Mouse (Mus musculus): ENCODE results near the gene Fgf13.
A peak's percentile ranks its signal among the peaks of the same experiment; 100 is the strongest.

Fgf13 gene

GRCm38 (mm10) chrX:59567695-59568431 is at the start of gene Fgf13:
Fgf13 (minus strand) TSS chrX:59568071.
- peak; percentile 1 to 34 for DNase-seq

- DNase-seq: no peak
Measured at GRCm38 (mm10) chrX:59606535-59606934, 38.7 kb upstream of the Fgf13 start.

GRCm38 (mm10) chrX:59589050-59589449 is 21.2 kb upstream of the Fgf13 start:
- peak in 1 of 2 experiments; percentile 22 for DNase-seq

GRCm38 (mm10) chrX:59585508-59586186 is 17.8 kb upstream of the Fgf13 start:
- DNase-seq: no peak

- DNase-seq: no peak
Measured at GRCm38 (mm10) chrX:59584034-59584433, 16.2 kb upstream of the Fgf13 start.

- peak; percentile 1 to 35 for DNase-seq
Measured at GRCm38 (mm10) chrX:59566826-59567694, 811 bp downstream of the Fgf13 start.

- DNase-seq: no peak
Measured at GRCm38 (mm10) chrX:59566017-59566679, 1.7 kb downstream of the Fgf13 start.

GRCm38 (mm10) chrX:59547931-59548330 is 19.9 kb downstream of the Fgf13 start:
- DNase-seq: no peak

- no peak for DNase-seq
Measured at GRCm38 (mm10) chrX:59508273-59508672, 59.6 kb downstream of the Fgf13 start.

- DNase-seq: no peak
Measured at GRCm38 (mm10) chrX:59493388-59493787, 74.5 kb downstream of the Fgf13 start.

GRCm38 (mm10) chrX:59485426-59485825 is 82.4 kb downstream of the Fgf13 start:
- no peak for DNase-seq

GRCm38 (mm10) chrX:59402596-59403285 is 165.1 kb downstream of the Fgf13 start:
- DNase-seq: no peak

- peak in 1 of 2 experiments; percentile 12 for DNase-seq
Measured at GRCm38 (mm10) chrX:59290916-59291411, 276.9 kb downstream of the Fgf13 start.

- DNase-seq: no peak
Measured at GRCm38 (mm10) chrX:59251576-59251975, 316.3 kb downstream of the Fgf13 start.

GRCm38 (mm10) chrX:59243752-59244151 is 324.1 kb downstream of the Fgf13 start:
- no peak for DNase-seq

GRCm38 (mm10) chrX:59243176-59243575 is 324.7 kb downstream of the Fgf13 start:
- no peak for DNase-seq

- no peak for DNase-seq
Measured at GRCm38 (mm10) chrX:59241460-59241747, 326.5 kb downstream of the Fgf13 start.

- DNase-seq: no peak
Measured at GRCm38 (mm10) chrX:59240683-59241459, 327.0 kb downstream of the Fgf13 start.

GRCm38 (mm10) chrX:59220675-59221074 is 347.2 kb downstream of the Fgf13 start:
- DNase-seq: no peak

- DNase-seq: no peak
Measured at GRCm38 (mm10) chrX:59201146-59201545, 366.7 kb downstream of the Fgf13 start.

- no peak for DNase-seq
Measured at GRCm38 (mm10) chrX:59194149-59194548, 373.7 kb downstream of the Fgf13 start.

Data from kidney, postnatal 25 days (tissue).